Mouse (Mus musculus): ENCODE measurements around the gene Srebf2. TPM values are rescaled to one million over a fixed set of nuclear protein-coding genes. Genes with fewer than 3 reads are reported as not detected.

Gene Srebf2
- total RNA-seq, 1 experiment from 2014 or later: 43.2 TPM

GRCm38 (mm10) chr15:82216142-82216827, 69.3 kb downstream of the Srebf2 start:
- no peak for ATAC-seq (replicated peaks; ENCODE audit: insufficient number of reproducible peaks, low FRiP score, low TSS enrichment, poor library complexity, severe bottlenecking)

- ATAC-seq (replicated peaks; ENCODE audit: insufficient number of reproducible peaks, low FRiP score, low TSS enrichment, poor library complexity, severe bottlenecking): no peak
Measured at GRCm38 (mm10) chr15:82217039-82217438, 70.1 kb downstream of the Srebf2 start.

- no peak for ATAC-seq (replicated peaks; ENCODE audit: insufficient number of reproducible peaks, low FRiP score, low TSS enrichment, poor library complexity, severe bottlenecking)
Measured at GRCm38 (mm10) chr15:82217980-82218379, 71.0 kb downstream of the Srebf2 start.

GRCm38 (mm10) chr15:82218778-82219666, 72.0 kb downstream of the Srebf2 start:
- ATAC-seq (replicated peaks; ENCODE audit: insufficient number of reproducible peaks, low FRiP score, low TSS enrichment, poor library complexity, severe bottlenecking): peak; percentile 40; the same call in 1 of the 2 replicates

- ATAC-seq (replicated peaks; ENCODE audit: insufficient number of reproducible peaks, low FRiP score, low TSS enrichment, poor library complexity, severe bottlenecking): no peak
Measured at GRCm38 (mm10) chr15:82220003-82220675, 73.2 kb downstream of the Srebf2 start.

GRCm38 (mm10) chr15:82221104-82221860, 74.3 kb downstream of the Srebf2 start:
- ATAC-seq (replicated peaks; ENCODE audit: insufficient number of reproducible peaks, low FRiP score, low TSS enrichment, poor library complexity, severe bottlenecking): no peak

GRCm38 (mm10) chr15:82223251-82223650, 76.3 kb downstream of the Srebf2 start:
- no peak for ATAC-seq (replicated peaks; ENCODE audit: insufficient number of reproducible peaks, low FRiP score, low TSS enrichment, poor library complexity, severe bottlenecking)

GRCm38 (mm10) chr15:82223657-82224601, 76.9 kb downstream of the Srebf2 start, which contains the start of gene Tnfrsf13c:
Tnfrsf13c (minus strand) TSS chr15:82224369.
- peak; percentile 41 for ATAC-seq (replicated peaks; ENCODE audit: insufficient number of reproducible peaks, low FRiP score, low TSS enrichment, poor library complexity, severe bottlenecking)

- no peak for ATAC-seq (replicated peaks; ENCODE audit: insufficient number of reproducible peaks, low FRiP score, low TSS enrichment, poor library complexity, severe bottlenecking)
Measured at GRCm38 (mm10) chr15:82224602-82225215, 77.7 kb downstream of the Srebf2 start.

- no peak for ATAC-seq (replicated peaks; ENCODE audit: insufficient number of reproducible peaks, low FRiP score, low TSS enrichment, poor library complexity, severe bottlenecking)
Measured at GRCm38 (mm10) chr15:82225769-82226168, 78.8 kb downstream of the Srebf2 start.

- no peak for ATAC-seq (replicated peaks; ENCODE audit: insufficient number of reproducible peaks, low FRiP score, low TSS enrichment, poor library complexity, severe bottlenecking)
Measured at GRCm38 (mm10) chr15:82229542-82230045, 82.6 kb downstream of the Srebf2 start.

- ATAC-seq (replicated peaks; ENCODE audit: insufficient number of reproducible peaks, low FRiP score, low TSS enrichment, poor library complexity, severe bottlenecking): no peak
Measured at GRCm38 (mm10) chr15:82230098-82230611, 83.2 kb downstream of the Srebf2 start.

- ATAC-seq (replicated peaks; ENCODE audit: insufficient number of reproducible peaks, low FRiP score, low TSS enrichment, poor library complexity, severe bottlenecking): no peak
Measured at GRCm38 (mm10) chr15:82231100-82231499, 84.1 kb downstream of the Srebf2 start.

- ATAC-seq (replicated peaks; ENCODE audit: insufficient number of reproducible peaks, low FRiP score, low TSS enrichment, poor library complexity, severe bottlenecking): no peak
Measured at GRCm38 (mm10) chr15:82231591-82232378, 84.8 kb downstream of the Srebf2 start.

- no peak for ATAC-seq (replicated peaks; ENCODE audit: insufficient number of reproducible peaks, low FRiP score, low TSS enrichment, poor library complexity, severe bottlenecking)
Measured at GRCm38 (mm10) chr15:82232651-82233050, 85.7 kb downstream of the Srebf2 start.

GRCm38 (mm10) chr15:82235661-82236060, 88.7 kb downstream of the Srebf2 start:
- ATAC-seq (replicated peaks; ENCODE audit: insufficient number of reproducible peaks, low FRiP score, low TSS enrichment, poor library complexity, severe bottlenecking): no peak
